Mouse (Mus musculus): ENCODE data around the gene Rbm48.
A peak's percentile ranks its signal among the peaks of the same experiment; 100 is the strongest.
"Not testable (repeated sequence)": the region's sequence is repeated elsewhere in the genome, so short reads cannot be mapped to it uniquely, and the experiment has no call there.

Gene Rbm48

GRCm38 (mm10) chr5:3596399-3596766 lies at the start of gene Rbm48:
TSS of gene Rbm48 (minus strand) at chr5:3596585.
- no peak for DNase-seq (ENCODE audit: extremely low read depth, insufficient read length, low spot score)

- no peak for DNase-seq (ENCODE audit: extremely low read depth, insufficient read length, low spot score)
Measured at GRCm38 (mm10) chr5:3645326-3645725, 48.9 kb upstream of the Rbm48 start.

GRCm38 (mm10) chr5:3644621-3645020 lies 48.2 kb upstream of the Rbm48 start:
- DNase-seq (ENCODE audit: extremely low read depth, insufficient read length, low spot score), result no peak

GRCm38 (mm10) chr5:3635286-3635685 lies 38.9 kb upstream of the Rbm48 start:
- no peak for DNase-seq (ENCODE audit: extremely low read depth, insufficient read length, low spot score)

GRCm38 (mm10) chr5:3633951-3634350 lies 37.6 kb upstream of the Rbm48 start:
- DNase-seq (ENCODE audit: extremely low read depth, insufficient read length, low spot score), result no peak

GRCm38 (mm10) chr5:3633315-3633714 lies 36.9 kb upstream of the Rbm48 start:
- DNase-seq (ENCODE audit: extremely low read depth, insufficient read length, low spot score), result no peak

- no peak for DNase-seq (ENCODE audit: extremely low read depth, insufficient read length, low spot score)
Measured at GRCm38 (mm10) chr5:3632285-3632684, 35.9 kb upstream of the Rbm48 start.

GRCm38 (mm10) chr5:3631512-3632271 lies 35.3 kb upstream of the Rbm48 start:
- no peak for DNase-seq (ENCODE audit: extremely low read depth, insufficient read length, low spot score)

GRCm38 (mm10) chr5:3630055-3630454 lies 33.7 kb upstream of the Rbm48 start:
- DNase-seq (ENCODE audit: extremely low read depth, insufficient read length, low spot score), result no peak

- no peak for DNase-seq (ENCODE audit: extremely low read depth, insufficient read length, low spot score)
Measured at GRCm38 (mm10) chr5:3620486-3620885, 24.1 kb upstream of the Rbm48 start.

GRCm38 (mm10) chr5:3611835-3612234 lies 15.4 kb upstream of the Rbm48 start:
- not testable (repeated sequence) for DNase-seq (ENCODE audit: extremely low read depth, insufficient read length, low spot score)

GRCm38 (mm10) chr5:3609241-3609640 lies 12.9 kb upstream of the Rbm48 start:
- no peak for DNase-seq (ENCODE audit: extremely low read depth, insufficient read length, low spot score)

GRCm38 (mm10) chr5:3607114-3607513 lies 10.7 kb upstream of the Rbm48 start:
- no peak for DNase-seq (ENCODE audit: extremely low read depth, insufficient read length, low spot score)

- DNase-seq (ENCODE audit: extremely low read depth, insufficient read length, low spot score), result no peak
Measured at GRCm38 (mm10) chr5:3600790-3601189, 4.4 kb upstream of the Rbm48 start.

GRCm38 (mm10) chr5:3600298-3600697 lies 3.9 kb upstream of the Rbm48 start:
- no peak for DNase-seq (ENCODE audit: extremely low read depth, insufficient read length, low spot score)

- DNase-seq (ENCODE audit: extremely low read depth, insufficient read length, low spot score), result no peak
Measured at GRCm38 (mm10) chr5:3598766-3599165, 2.4 kb upstream of the Rbm48 start.

GRCm38 (mm10) chr5:3597171-3597570 lies 786 bp upstream of the Rbm48 start:
- no peak for DNase-seq (ENCODE audit: extremely low read depth, insufficient read length, low spot score)

- DNase-seq (ENCODE audit: extremely low read depth, insufficient read length, low spot score), result peak; percentile 88
Measured at GRCm38 (mm10) chr5:3595693-3596398, 539 bp downstream of the Rbm48 start, which contains the start of gene Pex1. TSS of gene Pex1 (plus strand) at chr5:3596066.

- no peak for DNase-seq (ENCODE audit: extremely low read depth, insufficient read length, low spot score)
Measured at GRCm38 (mm10) chr5:3579066-3579465, 17.3 kb downstream of the Rbm48 start.

GRCm38 (mm10) chr5:3577939-3578338 lies 18.4 kb downstream of the Rbm48 start:
- DNase-seq (ENCODE audit: extremely low read depth, insufficient read length, low spot score), result no peak

- DNase-seq (ENCODE audit: extremely low read depth, insufficient read length, low spot score), result no peak
Measured at GRCm38 (mm10) chr5:3574825-3575224, 21.6 kb downstream of the Rbm48 start.

- no peak for DNase-seq (ENCODE audit: extremely low read depth, insufficient read length, low spot score)
Measured at GRCm38 (mm10) chr5:3571266-3571665, 25.1 kb downstream of the Rbm48 start, which contains the start of gene 1700109H08Rik. TSS of gene 1700109H08Rik (plus strand) at chr5:3571566.

Measured in 3134 (cell line).